Mouse (Mus musculus) CH12.LX (cell line): ENCODE measurements at regions not wholly inside any gene's neighbourhood (a gene's known extent, or its start where the extent isn't known, plus 50 kb on each side); places are given as distances from the start of the nearest gene placed in this dataset.

Experiments used
- DNase-seq: peaks from one replicate; pipeline ENCODE4 v3.0.0-alpha.2; 2013; ENCODE audit errors: extremely low read depth
- H3K27ac ChIP-seq: 2 replicates; pipeline ENCODE4 v1.5.1; 2012; ENCODE audit warnings: low read depth, mild to moderate bottlenecking, control low read depth, moderate library complexity; ENCODE audit not compliant: insufficient read depth
- H3K27me3 ChIP-seq: replicated peaks from 2 replicates; pipeline ENCODE3; 2012; ENCODE audit warnings: inconsistent platforms
- H3K36me3 ChIP-seq, 2 experiments: replicated peaks in 1 of 2; 2 replicates each; pipeline versions ENCODE3 to v1.6.1; 2012; ENCODE audit warnings: inconsistent platforms in 1 of 2, low read length in 1 of 2, mild to moderate bottlenecking in 1 of 2, mixed read lengths in 1 of 2, moderate library complexity in 1 of 2; ENCODE audit not compliant: control insufficient read depth in 1 of 2, insufficient read depth in 1 of 2
- H3K4me1 ChIP-seq, 2 experiments: 2 replicates each; pipeline ENCODE4 v1.6.1; 2012; ENCODE audit warnings: inconsistent platforms in 1 of 2, moderate library complexity in 1 of 2; ENCODE audit not compliant: insufficient read depth in 2 of 2, control insufficient read depth in 1 of 2
- H3K4me2 ChIP-seq: 2 replicates; pipeline ENCODE4 v1.6.1; 2012; ENCODE audit warnings: low read depth, mild to moderate bottlenecking, control low read depth; ENCODE audit not compliant: poor library complexity, insufficient read depth, severe bottlenecking
- H3K4me3 ChIP-seq, 3 experiments: fragments of 150-350 bp in 1 of 3; sonication (generic) in 1 of 3; replicated peaks in 1 of 3; 2 replicates each; pipeline versions ENCODE3 to v1.5.1; 2011 to 2012; ENCODE audit warnings: low read depth in 2 of 3, low read length in 2 of 3, mild to moderate bottlenecking in 2 of 3, moderate library complexity in 2 of 3, control low read depth in 1 of 3, improper control_type of control experiment in 1 of 3, inconsistent platforms in 1 of 3, mixed read lengths in 1 of 3; ENCODE audit not compliant: poor library complexity in 1 of 3
- H3K79me2 ChIP-seq: replicated peaks from 2 replicates; pipeline ENCODE4 v1.6.1; 2012; ENCODE audit warnings: mild to moderate bottlenecking, moderate library complexity; ENCODE audit not compliant: control insufficient read depth, poor library complexity, insufficient read depth, severe bottlenecking; ENCODE audit errors: extremely low read depth
- H3K9ac ChIP-seq: 2 replicates; pipeline ENCODE4 v1.6.1; 2012; ENCODE audit warnings: low read depth, mild to moderate bottlenecking, control low read depth, moderate library complexity; ENCODE audit not compliant: insufficient read depth
- H3K9me3 ChIP-seq: replicated peaks from 2 replicates; pipeline ENCODE3; 2012; ENCODE audit warnings: low read length, inconsistent platforms, mixed read lengths
- CHD1 ChIP-seq: IDR thresholded peaks from 2 replicates; pipeline ENCODE4 v1.6.1; 2012; ENCODE audit warnings: low read depth, low read length, improper control_type of control experiment, inconsistent platforms
- CHD2 ChIP-seq: IDR thresholded peaks from 2 replicates; pipeline ENCODE4 v1.6.1; 2011; ENCODE audit warnings: low read length, improper control_type of control experiment
- E2F4 ChIP-seq: IDR thresholded peaks from 2 replicates; pipeline ENCODE4 v1.6.1; 2011; ENCODE audit warnings: low read depth, low read length, improper control_type of control experiment; ENCODE audit not compliant: insufficient replicate concordance
- ELF1 ChIP-seq: IDR thresholded peaks from 2 replicates; pipeline ENCODE4 v1.6.1; 2014; ENCODE audit warnings: low read depth, mild to moderate bottlenecking, inconsistent platforms, low read length, improper control_type of control experiment
- EP300 ChIP-seq: IDR thresholded peaks from 2 replicates; pipeline ENCODE4 v1.6.1; 2011; ENCODE audit warnings: low read length, improper control_type of control experiment
- GABPA ChIP-seq: IDR thresholded peaks from 2 replicates; pipeline ENCODE4 v1.6.1; 2012; ENCODE audit warnings: low read depth, low read length, improper control_type of control experiment, inconsistent platforms; ENCODE audit not compliant: insufficient replicate concordance
- JUN ChIP-seq: IDR thresholded peaks from 2 replicates; pipeline ENCODE4 v1.6.1; 2011; ENCODE audit warnings: low read depth, mild to moderate bottlenecking, low read length, improper control_type of control experiment, moderate library complexity; ENCODE audit not compliant: insufficient read depth
- KAT2A ChIP-seq: IDR thresholded peaks from 2 replicates; pipeline ENCODE4 v1.6.1; 2012; ENCODE audit warnings: low read length, improper control_type of control experiment, inconsistent platforms; ENCODE audit not compliant: insufficient replicate concordance
- MAFK ChIP-seq: IDR thresholded peaks from 2 replicates; pipeline ENCODE4 v1.6.1; 2011; ENCODE audit warnings: low read length, improper control_type of control experiment; ENCODE audit not compliant: insufficient replicate concordance
- MAX ChIP-seq: IDR thresholded peaks from 2 replicates; pipeline ENCODE4 v1.6.1; 2011; ENCODE audit warnings: low read length, improper control_type of control experiment
- MAZ ChIP-seq: IDR thresholded peaks from 2 replicates; pipeline ENCODE4 v1.6.1; 2012; ENCODE audit warnings: low read depth, mild to moderate bottlenecking, inconsistent platforms, low read length, improper control_type of control experiment, moderate library complexity
- NELFE ChIP-seq: IDR thresholded peaks from 2 replicates; pipeline ENCODE4 v1.6.1; 2011; ENCODE audit warnings: low read depth, low read length, improper control_type of control experiment
- NRF1 ChIP-seq: IDR thresholded peaks from 2 replicates; pipeline ENCODE4 v1.6.1; 2014; ENCODE audit warnings: low read depth, mild to moderate bottlenecking, inconsistent platforms, low read length, improper control_type of control experiment, moderate library complexity
- POLR2A ChIP-seq: IDR thresholded peaks from 2 replicates; pipeline ENCODE4 v1.6.1; 2011; ENCODE audit warnings: low read depth, mild to moderate bottlenecking, improper control_type of control experiment, low read length
- SIN3A ChIP-seq: IDR thresholded peaks from 2 replicates; pipeline ENCODE4 v1.6.1; 2012; ENCODE audit warnings: low read length, improper control_type of control experiment, inconsistent platforms
- USF1 ChIP-seq: IDR thresholded peaks from 2 replicates; pipeline ENCODE4 v1.6.1; 2014; ENCODE audit warnings: low read depth, mild to moderate bottlenecking, inconsistent platforms, low read length, improper control_type of control experiment
- USF2 ChIP-seq: conservative IDR thresholded peaks from 2 replicates; pipeline ENCODE4 v1.6.1; 2011; ENCODE audit warnings: low read depth, low read length, improper control_type of control experiment
- ZKSCAN1 ChIP-seq: IDR thresholded peaks from 2 replicates; pipeline ENCODE4 v1.6.1; 2012; ENCODE audit warnings: low read depth, inconsistent platforms, low read length, improper control_type of control experiment, borderline replicate concordance
- ZMIZ1 ChIP-seq: IDR thresholded peaks from 2 replicates; pipeline ENCODE4 v1.6.1; 2012; ENCODE audit warnings: low read depth, mild to moderate bottlenecking, inconsistent platforms, low read length, improper control_type of control experiment
- ZNF384 ChIP-seq: IDR thresholded peaks from 2 replicates; pipeline ENCODE4 v1.6.1; 2012; ENCODE audit warnings: low read depth, low read length, improper control_type of control experiment, inconsistent platforms
- dilution Hi-C: fragments of 300-500 bp; cut with MboI; formaldehyde crosslinking; loops from 2 replicates; pipeline ENCODE4 v1.14.3; 2020; ENCODE audit warnings: low sequenced_read_pairs; ENCODE audit not compliant: extremely low pct_unique_long_range_greater_than_20kb, extremely low pct_ligation_motif_present
- in situ Hi-C: fragments of 300-500 bp; cut with MboI; formaldehyde crosslinking; loops from 3 replicates; pipeline ENCODE4 v1.14.3; 2019; ENCODE audit warnings: low sequenced_read_pairs, low pct_ligation_motif_present, low pct_unique_long_range_greater_than_20kb, mixed read lengths

GRCm38 (mm10) chr12:32553793-32554192 lies 175.3 kb downstream of the Ccdc71l start:
- no peaks in the 10 kb centered on the region for H3K36me3 ChIP-seq
- no peaks in the 10 kb centered on the region for H3K79me2 ChIP-seq
- TF ChIP-seq MAX (no peak), CHD2 (no peak), SIN3A (no peak), KAT2A (no peak), EP300 (no peak), MAZ (no peak), USF2 (no peak), USF1 (no peak), ZKSCAN1 (no peak), ELF1 (no peak)
- TF ChIP-seq, all 38 proteins: peak for 0
- Histone ChIP-seq H3K9ac (no peak overlapping the region), H3K4me1 (no peaks in the 10 kb centered on the region), H3K9me3 (no peaks in the 10 kb centered on the region), H3K27ac (no peak overlapping the region), H3K4me3 (no peak overlapping the region), H3K27me3 (no peaks in the 10 kb centered on the region), H3K4me2 (no peak overlapping the region)
- dilution Hi-C loops (no loop called here), in situ Hi-C loops (no loop called here)
- no peak for DNase-seq

- in situ Hi-C loops (no loop called here), dilution Hi-C loops (no loop called here)
- Histone ChIP-seq H3K36me3 (no peaks in the 10 kb centered on the region), H3K4me2 (no peak overlapping the region), H3K9me3 (no peaks in the 10 kb centered on the region), H3K4me1 (no peaks in the 10 kb centered on the region), H3K27ac (no peak overlapping the region), H3K9ac (no peak overlapping the region), H3K79me2 (no peaks in the 10 kb centered on the region), H3K27me3 (no peaks in the 10 kb centered on the region), H3K4me3 (no peak overlapping the region)
- TF ChIP-seq EP300, result no peak
- no peak for TF ChIP-seq ZKSCAN1
- no peak for TF ChIP-seq MAFK
- no peak for TF ChIP-seq CHD1
- TF ChIP-seq E2F4, result no peak
- TF ChIP-seq MAX, result no peak
- no peak for TF ChIP-seq SIN3A
- no peak for TF ChIP-seq ZNF384
- TF ChIP-seq NRF1, result no peak
- no peak for TF ChIP-seq MAZ
- TF ChIP-seq JUN, result no peak
- TF ChIP-seq POLR2A, result no peak
- TF ChIP-seq KAT2A, result no peak
- no peak for TF ChIP-seq GABPA
- no peak for TF ChIP-seq ZMIZ1
- no peak for TF ChIP-seq NELFE
- TF ChIP-seq USF1, result no peak
- DNase-seq, result no peak
Measured at GRCm38 (mm10) chr12:32567777-32568176, 189.3 kb downstream of the Ccdc71l start.
